Mouse (Mus musculus) MN1 (cell line): ENCODE data around the gene Dgkq.

ENCODE experiments used
- DNase-seq: peaks from one replicate; pipeline ENCODE4 v3.0.0-alpha.2; 2016; ENCODE audit warnings: low spot score

The Dgkq gene

DNA sequence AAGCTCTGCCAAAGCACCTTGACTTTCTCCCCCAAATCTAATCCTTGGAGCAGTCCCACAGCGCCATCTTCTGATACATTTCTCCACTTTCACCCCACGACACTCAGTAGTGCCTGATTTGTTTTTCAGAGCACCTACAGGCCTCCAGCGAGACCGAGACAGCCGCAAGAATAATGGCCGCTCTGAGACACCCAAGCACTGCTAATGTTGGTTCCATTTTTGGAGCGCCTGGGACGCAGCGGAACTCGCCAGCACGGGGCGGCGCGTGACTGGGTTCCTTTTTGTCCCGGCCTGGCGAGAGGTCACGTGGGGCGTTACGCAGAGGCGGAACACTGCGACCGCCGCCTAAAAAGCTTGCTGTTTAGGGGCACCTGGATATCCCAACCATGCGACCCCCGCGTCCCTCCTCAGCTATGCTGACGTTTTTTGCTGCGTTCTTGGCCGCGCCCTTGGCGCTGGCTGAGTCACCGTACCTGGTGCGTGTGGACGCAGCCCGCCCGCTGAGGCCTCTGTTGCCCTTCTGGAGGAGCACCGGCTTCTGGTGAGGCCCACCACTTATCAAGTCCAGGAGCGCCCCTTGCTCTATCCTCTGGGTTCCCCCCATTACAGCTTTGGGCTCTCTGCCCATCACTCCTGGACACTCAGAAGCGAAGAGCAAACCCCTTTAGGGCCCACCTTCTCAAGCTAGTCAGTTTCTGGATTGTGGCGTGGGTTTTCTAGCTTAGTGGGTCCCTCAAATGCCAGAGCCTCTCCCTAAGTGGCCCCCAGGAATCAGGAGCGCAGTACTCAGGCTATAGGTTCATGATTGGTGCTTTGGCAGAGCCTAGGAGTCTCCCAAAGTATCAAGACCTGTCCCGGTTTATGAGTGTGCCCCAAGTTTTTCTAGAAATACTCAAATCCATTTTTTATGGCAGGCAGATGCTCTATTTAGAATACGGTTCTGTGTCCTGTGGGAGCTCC lies at the start of gene Dgkq:
Gene Dgkq, minus strand, starts transcription at position 696 of the 960 bp plus-strand sequence.
- DNase-seq, result peak; percentile 83

DNA sequence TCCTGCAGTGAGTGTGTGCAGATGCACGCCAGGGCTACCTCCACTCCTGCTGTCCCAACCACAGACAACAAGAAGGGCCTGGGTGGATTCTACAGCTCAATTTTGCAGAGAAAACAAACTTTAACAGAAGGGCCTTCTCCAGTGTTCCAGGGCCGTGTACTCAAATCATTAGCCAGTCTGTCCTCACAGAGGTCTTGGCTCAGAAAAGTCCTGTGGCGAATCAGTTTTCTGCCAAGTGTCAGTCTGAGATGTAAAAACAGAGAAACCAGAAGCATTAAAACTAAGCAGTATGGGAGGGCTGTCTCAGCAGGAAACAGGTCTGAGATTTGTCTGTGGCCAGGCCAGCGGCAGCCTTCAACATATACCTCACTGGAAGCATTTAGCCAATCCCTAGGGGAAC lies 48.6 kb upstream of the Dgkq start:
- no peak for DNase-seq

DNA sequence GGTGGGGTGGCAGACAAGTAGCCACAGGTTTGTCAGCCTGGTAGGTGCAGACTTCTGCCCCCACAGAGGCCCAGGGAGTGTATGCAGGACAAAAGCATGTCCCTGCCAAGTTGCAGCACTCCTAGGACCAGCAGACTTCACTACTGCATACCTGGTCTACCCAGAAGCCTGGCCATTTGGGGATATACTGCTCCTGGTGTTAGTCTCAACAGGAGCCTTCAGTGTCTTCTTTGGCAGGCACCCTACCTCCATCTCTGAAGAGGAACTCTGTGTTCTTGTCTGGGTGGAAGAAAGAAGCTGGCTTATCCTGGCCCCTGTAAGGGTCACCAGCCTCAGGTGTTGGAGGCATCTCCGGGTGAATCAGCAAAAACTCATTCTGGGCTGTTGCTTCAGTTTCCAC lies 46.5 kb upstream of the Dgkq start:
- no peak for DNase-seq

DNA sequence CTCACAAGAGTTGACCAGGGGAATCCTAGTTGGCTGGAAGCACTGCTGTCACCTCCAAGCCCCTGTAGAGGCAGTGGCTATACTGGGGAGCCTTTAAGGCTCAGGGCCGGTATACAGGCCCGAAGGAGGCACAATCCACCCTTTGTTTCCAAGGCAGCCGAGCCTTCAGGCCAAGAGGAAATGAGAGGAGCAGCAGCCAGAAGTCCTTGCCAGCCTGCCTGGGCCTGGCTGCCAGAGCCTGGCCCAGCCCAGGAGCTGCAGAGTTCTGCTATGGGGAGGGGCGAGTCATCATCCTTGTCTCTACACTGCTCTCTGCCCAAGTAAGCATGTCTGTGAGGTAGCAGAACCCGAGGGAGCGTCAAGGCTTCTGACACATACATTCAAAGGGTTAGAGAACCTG lies 44.7 kb upstream of the Dgkq start:
- no peak for DNase-seq

DNA sequence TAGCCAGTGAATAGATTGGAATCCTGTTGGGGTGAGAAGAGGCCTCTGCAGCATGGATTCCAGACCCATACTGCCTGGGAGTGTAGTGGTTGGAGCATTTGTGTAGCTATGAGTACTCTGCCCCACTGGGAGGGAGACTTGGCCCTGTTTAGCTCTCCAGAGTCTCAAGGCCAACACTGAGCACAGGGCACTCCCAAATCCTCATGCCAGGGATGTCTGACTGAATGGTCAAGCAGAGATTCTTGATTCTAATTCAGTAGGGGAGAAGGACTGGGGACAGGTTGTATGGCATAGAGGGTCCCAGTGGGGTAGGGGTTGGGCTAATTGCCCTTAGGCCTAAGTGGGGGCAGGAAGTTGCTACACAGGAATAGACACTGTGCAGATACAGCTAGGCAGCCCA lies 44.2 kb upstream of the Dgkq start:
- no peak for DNase-seq

DNA sequence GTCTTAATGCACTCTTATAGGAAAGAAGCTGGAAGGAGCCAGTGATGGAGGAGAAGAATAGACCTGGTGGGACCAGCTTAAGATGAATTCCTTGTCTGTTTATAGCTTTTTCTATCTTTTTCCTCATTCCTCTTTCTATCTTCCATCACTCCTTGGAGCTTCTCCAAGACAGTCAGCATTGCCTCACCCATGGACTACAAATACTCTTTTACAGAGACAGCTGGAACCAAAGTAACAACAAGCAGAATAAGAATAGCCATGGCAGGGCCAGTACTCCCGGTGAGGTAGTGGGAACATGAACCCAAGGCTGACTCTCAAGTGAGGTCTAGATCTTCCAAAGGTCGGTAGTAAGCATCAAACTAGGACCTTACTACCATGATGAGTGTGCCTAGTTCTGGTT lies 43.6 kb upstream of the Dgkq start:
- no peak for DNase-seq

DNA sequence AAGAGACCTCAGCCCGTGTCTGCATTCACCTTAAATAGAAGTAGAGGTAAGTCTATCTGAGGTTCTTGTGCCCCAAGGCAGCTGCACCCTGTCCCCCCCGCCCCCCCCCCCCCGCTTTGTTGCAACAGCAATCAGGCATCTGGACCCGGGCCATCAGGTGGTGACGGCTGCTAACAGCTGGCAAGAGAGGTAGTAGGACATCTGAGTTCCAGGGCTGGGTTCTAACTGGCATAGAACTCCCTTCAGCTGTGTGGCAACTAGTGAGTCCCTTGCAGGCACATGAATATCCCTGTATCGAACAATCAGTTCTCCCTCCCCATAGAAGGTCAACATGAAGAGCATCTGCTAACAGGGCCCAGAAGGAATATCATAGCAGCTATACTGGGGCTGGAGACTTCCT lies 42.5 kb upstream of the Dgkq start:
- DNase-seq, result no peak

DNA sequence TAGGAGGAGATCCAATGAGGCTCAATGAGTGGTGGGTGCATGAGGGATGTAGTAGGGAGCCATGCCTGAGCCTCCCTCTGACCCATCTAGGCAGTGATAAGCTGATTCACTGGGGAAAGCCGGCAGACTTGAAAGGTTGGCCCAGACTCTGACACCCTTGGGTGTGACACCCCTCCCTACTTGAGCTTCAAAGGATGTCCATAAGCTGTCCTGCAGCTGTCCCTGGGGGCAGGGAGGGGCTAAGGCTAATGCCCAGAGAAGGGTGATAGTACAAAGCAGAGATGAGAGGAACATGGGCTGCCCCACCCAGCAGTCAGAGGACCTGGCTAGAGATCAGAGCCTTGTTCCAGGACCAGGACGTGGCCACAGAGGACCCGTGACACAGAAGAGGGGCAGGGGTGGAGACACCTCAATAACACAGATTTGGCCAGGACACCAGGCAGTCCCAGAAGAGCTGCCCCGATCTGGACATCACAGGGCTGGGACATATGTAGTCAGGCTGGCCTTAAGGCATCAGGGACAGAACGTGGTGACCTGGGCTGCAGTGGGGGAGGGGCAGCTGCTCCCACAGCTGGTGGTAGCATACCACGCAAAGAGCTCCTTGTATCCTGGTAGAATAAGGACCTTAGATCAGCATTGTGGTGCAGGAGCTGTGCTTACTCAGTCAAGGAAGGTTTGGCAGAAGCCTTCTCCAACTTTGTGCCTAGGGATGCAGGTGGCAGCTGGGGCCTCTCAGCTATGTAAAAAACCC lies 39.7 kb upstream of the Dgkq start:
- no peak for DNase-seq

DNA sequence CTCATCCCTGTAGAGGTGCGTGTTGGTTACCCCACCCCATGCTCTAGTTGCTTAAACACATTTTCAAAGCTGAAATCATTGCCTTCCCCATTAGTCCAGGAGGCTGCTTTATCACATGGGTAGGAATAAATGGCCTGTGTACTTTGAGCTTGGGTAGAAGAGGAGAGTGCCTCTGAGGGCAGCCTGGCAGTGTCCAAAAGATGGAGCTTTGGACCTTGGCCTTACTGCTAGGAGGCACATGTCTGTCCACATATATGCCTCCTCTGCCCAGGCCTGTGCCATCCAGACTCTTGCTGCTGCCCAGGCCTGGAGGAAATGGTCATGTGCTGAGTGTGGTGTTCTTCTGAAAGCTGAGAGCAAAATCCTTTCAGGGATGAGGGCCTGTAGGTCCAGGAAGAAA lies 38.9 kb upstream of the Dgkq start:
- DNase-seq, result no peak

DNA sequence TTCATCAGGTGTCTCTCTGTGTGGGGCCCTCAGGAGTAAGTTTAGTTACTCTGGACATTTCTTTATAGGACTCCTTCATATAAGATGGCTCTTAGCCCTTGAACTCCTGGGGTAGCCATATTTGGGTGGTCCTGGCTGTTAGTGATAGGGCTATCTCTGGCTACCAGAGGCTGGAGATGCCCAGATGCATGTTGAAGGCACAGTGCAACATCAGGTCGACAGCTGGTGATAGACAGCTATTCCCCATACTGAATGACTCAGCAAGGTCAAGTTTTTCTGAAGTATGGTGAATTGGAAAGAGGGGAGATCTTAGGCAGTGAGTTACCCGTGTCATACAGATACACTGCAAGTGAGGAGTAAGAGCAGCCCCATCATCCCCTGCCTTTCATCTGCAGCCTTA lies 38.3 kb upstream of the Dgkq start:
- no peak for DNase-seq

DNA sequence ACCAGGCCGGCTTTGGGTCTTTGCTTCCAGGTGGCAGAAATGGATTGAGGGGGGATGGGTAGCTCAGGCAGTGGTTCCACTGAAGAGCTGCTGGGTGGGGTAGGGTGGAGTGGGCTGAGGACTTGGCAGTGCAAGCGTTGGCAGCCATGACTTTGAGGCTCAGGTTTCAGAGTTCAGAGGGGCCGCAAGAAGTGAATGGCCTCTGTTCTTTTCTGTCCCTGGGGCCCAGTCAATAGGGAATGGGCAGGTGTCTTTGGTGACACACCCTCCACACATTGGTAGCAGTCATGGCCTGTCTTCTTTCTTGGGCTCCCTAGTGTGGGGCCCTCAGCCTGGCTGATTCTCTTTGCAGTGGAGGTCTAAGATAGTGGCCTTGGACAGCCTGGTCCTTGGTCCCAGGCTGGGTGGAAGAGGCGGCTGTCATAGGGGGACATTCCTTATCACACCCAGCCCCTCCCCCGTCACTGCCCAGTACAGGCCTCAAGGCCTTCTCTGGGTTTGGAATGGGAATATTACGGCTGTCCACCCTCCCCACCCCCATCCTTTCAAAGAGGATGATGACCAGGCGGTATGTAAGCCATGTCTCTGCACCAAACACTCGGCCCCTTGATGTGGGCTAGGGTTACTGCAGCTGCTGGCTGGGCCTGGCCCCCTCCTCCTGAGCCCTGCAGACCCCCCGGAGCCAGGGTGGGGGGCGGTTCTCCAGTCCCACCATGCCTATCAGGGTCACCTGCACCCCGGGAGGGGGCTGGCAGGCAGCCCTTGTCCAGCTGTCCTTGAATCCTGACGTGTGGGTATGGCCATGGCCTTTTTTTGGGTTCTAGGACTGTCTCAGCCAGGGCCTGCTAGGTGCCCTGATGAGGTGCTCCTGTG lies 34.5 kb upstream of the Dgkq start:
- no peak for DNase-seq

DNA sequence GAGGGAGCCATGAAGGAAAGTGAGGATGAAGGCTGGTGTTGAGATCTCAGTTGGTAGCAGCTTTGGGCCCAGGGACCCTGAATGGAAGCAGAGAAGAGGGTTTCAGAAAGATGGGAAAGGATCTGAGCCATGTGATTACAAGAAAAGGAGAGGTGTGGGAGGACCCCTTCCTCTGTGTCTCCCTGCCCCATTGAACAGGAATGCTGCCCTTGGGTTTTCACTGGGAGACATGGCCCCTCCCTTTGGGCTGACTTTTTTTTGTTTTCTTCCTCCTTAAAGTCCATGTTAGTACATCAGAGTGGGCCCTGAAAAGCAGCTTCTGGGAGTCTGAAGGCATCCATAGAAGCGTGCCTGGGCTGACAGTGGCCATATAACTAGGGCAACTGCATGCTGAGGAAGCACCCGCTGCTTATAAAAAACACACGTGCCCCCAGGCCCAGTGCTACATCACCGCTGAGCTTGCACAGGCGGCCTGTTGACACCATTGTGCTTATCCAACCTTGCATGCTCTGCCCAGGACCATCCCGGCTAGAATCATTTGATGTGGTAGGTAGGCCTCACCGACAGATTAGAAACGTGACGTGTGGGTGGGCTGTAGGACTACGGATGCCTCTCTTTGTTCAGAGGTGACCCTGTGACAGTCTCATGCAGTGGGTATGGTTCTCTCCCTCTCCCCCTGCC lies 32.0 kb upstream of the Dgkq start:
- DNase-seq, result no peak

DNA sequence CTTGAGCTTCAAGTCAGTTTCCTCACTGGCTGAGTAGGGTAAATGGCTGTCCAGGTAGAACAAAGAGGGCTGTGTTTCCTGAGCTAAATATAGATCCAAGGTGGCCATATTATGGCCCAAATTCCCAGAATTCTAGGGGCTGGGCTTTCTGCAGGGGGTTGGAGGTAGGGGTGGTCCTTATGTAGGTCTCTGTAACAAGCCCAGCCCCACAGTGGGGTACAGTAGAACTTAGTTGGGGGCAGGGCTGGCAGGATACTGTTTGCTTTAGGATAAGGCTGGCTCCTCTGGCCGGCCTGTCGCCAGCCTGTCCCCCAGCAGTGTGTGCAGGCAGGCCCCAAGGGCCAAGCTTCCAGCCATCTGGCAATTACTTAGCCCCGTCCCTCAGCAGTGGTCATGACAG lies 30.9 kb upstream of the Dgkq start:
- DNase-seq, result no peak

DNA sequence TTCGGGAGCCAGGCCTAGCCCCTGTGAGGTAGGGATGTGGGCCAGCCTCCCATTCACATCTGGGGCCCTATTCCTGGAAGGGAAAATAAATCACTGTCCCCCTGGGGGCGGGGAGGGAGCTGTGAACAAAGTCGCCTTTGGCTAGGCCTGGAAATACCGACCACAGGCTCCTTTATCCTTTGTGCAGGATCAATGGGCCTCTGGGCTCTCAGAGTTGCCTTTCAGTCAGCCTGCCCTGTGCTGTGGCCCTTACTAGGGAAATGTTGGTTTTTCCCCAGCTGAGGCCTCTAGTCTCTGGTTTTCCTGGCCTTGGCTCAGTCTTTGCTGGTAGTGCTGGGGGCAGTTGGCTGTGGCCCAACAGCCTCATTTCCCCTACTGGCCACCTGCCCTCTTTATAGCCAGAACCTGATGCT lies 27.9 kb upstream of the Dgkq start:
- DNase-seq, result no peak

DNA sequence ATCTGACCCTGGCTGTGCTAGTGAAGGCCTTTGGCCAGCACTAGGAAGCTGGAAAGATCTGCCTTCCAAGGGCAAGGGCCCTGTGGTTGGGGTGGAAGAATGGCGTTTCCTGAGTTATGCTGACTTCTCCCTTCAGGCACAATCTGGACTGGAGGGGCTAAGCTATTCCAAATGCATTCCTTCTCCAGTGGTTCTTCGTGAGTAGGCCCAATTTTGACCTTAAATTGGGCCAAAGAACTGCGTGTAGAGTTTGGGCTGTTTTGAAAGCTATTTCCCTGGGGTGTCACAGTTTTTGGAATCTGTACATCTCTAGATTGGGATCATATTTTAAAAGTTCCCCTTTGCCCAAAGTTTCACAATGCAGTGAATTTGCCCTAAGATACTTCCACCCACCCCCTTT lies 27.1 kb upstream of the Dgkq start:
- DNase-seq, result no peak

DNA sequence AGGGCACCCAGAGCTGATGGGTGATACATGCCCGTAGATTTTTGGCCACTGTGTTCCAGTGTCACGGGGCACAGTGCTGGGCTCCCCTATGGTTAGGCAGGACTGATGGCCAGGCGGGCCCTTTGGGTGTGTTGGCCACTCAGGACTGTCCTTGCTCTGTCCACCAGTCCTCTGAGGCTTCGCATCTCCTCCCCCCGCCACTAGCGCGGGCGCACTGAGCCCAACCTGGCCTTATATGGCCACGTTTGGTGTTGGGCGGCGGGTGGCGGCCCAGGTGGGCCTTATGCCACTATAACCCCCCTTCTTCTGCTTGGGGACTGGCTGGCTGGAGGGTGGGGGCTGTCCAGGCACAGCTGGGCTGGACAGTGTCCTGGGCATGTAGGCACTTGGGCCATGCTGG lies 26.4 kb upstream of the Dgkq start:
- DNase-seq, result no peak

DNA sequence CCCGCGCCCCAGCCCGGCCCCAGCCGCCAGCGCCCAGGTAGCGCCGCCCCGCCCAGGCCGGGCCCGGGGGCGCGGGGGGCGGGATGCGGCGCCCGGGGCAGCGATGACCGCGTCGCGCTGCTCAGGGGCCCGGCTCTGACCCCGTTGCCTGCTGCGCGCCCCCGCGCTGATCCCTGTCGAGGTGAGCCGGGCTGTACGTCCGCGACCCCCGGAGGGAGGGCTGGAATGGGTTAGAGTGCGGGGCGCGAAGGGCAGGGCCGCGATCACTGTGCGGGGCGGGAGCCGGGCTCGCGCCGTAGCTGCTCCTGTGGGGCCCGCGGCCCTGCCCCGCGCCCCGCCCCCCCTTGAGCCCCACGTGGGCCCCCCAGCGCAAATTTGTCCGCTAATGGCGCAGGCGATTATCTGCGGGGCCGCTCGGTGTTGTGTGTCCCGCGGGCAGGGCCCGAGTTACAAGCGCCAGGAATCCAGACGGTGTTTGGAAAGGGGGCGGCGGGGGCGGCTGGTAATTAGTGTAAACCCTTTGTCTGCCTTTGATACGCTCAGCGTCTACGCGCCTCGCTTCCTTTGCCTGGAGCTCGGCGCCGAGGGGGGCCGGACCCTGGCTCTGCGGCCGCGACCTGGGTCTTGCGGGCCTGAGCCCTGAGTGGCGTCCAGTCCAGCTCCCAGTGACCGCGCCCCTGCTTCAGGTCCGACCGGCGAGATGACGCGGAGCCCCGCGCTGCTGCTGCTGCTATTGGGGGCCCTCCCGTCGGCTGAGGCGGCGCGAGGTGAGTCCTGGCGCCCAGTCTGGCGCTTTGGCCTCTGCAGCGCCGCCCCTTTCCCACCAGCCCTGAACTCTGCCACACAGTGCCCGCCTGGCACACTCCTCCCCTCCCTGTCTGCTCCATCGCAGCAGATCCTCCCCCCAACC lies 25.1 kb upstream of the Dgkq start:
- DNase-seq, result no peak

DNA sequence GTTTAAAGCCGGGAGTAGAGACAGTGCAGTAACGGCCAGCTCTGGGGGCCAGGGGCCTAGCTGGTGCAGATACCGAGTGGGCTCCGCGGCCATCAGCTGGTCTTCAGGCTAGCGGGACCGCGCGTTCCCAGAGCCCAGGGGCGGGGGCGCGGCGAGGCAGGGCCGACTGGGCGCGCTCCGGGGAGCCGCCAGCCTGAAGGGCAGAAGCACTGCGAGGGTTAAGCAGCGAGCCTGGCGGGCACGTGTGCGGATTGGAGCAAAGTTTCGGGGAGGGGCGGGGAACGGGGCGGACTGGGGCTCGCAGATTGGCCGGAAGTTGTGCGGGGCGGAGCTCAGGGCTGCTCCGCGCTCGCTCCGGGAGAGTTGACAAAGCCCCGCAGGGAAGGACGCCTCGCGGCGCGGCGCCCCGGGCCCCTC lies 24.4 kb upstream of the Dgkq start:
- peak; percentile 72 for DNase-seq

DNA sequence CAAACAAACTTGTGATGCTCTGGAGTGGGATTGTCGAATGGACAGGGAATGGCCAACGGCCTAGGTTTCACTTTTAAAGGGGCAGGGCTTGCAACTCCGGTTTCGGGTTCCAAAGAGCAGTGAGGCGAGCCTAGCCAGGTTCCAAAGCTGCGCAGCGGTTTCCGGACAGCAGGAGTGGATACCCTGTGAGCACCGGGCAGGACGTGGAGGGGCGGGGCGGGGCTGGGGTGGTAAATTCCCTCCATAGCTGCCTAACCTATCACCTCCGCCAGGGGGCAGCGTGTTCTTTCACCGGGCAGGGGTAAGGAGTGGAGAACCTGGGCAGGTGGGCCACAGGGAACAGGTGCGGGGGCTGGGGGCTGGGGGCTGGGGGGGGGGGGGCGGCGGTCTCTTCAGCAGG lies 22.8 kb upstream of the Dgkq start, which contains the start of gene Fgfrl1:
Gene Fgfrl1, plus strand, starts transcription at position 112 of the 400 bp plus-strand sequence.
- no peak for DNase-seq

DNA sequence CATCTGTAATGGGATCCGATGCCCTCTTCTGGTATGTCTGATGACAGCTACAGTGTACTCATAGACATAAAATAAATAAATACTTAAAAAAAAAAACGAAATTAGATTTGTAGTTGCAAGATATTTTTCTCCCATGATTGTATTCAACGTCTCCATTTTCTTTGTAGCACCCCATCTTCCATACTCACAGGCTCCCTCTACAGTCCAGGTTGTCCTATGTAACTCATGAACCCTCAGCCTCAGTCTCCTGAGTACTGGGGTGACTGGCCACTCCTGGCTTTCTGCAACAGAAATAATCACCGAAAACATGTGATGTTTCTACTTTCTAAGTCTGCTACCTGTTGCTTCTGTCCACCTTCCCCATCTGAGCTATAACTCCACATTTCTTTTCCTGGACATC lies 21.7 kb upstream of the Dgkq start:
- DNase-seq, result no peak

DNA sequence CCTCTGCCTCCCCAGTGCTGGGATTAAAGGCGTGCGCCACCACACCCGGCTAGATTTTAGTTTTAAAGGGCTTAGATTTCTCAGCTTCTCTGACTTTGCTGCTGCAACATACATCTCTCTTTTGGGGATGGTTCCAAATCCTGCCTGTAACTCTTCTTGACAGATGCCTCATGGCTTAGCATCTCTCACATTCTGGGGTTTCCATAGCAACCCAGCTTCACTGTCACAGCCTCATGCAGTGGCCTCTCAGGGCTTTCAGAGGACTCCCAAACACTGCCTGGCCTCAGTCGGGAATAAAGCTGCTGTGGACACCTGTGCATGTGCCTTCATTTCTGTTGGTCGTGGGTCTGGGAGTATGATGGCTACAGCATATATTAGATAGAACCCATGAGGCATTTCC lies 19.6 kb upstream of the Dgkq start:
- no peak for DNase-seq
